Mouse (Mus musculus) olfactory bulb, adult 2 months (tissue): ENCODE results near the gene Gm29289. TPM values are rescaled to one million over a fixed set of nuclear protein-coding genes. Genes with fewer than 3 reads are reported as not detected.
"Not testable (repeated sequence)": the region's sequence is repeated elsewhere in the genome, so short reads cannot be mapped to it uniquely, and the experiment has no call there.

Experiments used
- H3K27ac ChIP-seq: fragments of 200-500 bp; 2 replicates; pipeline ENCODE4 v1.5.1; 2012; ENCODE audit warnings: low read depth, low read length; ENCODE audit not compliant: insufficient read depth
- H3K4me1 ChIP-seq: fragments of 200-500 bp; 2 replicates; pipeline ENCODE4 v1.6.1; 2012; ENCODE audit warnings: low read length; ENCODE audit not compliant: control insufficient read depth, insufficient read depth
- H3K4me3 ChIP-seq: fragments of 200-500 bp; 2 replicates; pipeline ENCODE4 v1.5.1; 2012; ENCODE audit warnings: mild to moderate bottlenecking, low read depth, low read length, moderate library complexity; ENCODE audit not compliant: insufficient read depth
- WGBS: fragments of 180-500 bp; shearing (Covaris S2); methylation state at CpG from one replicate; pipeline ENCODE4 v1.1.7; 2018; 5-methylcytosine and 5-hydroxymethylcytosine counted together
- polyA plus RNA-seq: library from polyadenylated mRNA; stranded (reverse); fragments of >200 nt; gene quantifications from 2 replicates; pipeline ENCODE4 v1.2.4, GENCODE M21; 2012; ENCODE audit warnings: low replicate concordance; ENCODE audit not compliant: missing spikeins, insufficient read depth, insufficient read length

Gene Gm29289
- polyA plus RNA-seq = not detected in 2 replicates

DNA sequence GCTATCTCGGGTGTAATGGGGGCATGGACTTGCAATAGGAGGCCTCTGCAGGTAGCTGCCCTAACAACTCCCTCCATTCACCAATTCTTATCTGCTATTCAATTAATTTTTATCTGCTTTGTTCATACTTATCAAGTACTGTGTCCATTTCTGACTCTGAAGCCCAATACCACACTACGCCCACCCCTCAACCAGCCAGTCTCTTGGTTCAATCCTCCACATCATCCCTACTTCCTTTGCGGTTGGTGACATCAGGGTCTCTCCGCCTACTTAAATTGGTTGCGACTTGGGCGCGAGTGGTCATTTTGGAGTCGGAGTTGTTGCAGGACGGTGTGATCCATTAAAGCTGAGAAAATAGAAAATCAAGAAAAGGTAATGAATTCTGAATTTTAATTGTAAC, at the start of gene Gm29289:
Gene Gm29289, plus strand, starts transcription at position 301 of the 400 bp plus-strand sequence.
- H3K4me3 ChIP-seq, H3K27ac ChIP-seq, H3K4me1 ChIP-seq: not testable (repeated sequence)
- no CpG with 5 or more reads among the region's 9 CpGs for WGBS

DNA sequence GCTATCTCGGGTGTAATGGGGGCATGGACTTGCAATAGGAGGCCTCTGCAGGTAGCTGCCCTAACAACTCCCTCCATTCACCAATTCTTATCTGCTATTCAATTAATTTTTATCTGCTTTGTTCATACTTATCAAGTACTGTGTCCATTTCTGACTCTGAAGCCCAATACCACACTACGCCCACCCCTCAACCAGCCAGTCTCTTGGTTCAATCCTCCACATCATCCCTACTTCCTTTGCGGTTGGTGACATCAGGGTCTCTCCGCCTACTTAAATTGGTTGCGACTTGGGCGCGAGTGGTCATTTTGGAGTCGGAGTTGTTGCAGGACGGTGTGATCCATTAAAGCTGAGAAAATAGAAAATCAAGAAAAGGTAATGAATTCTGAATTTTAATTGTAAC, 31.7 kb upstream of the Gm29289 start, which contains the start of gene Gm10352:
Gene Gm10352, plus strand, starts transcription at position 301 of the 400 bp plus-strand sequence.
- not testable (repeated sequence) for H3K4me1 ChIP-seq, H3K27ac ChIP-seq, H3K4me3 ChIP-seq
- WGBS = no CpG with 5 or more reads among the region's 9 CpGs

Other genes starting within 250 kb of the Gm29289 start
- gene H2al2b, start 211.9 kb upstream of the Gm29289 start, polyA plus RNA-seq = not detected in 2 replicates
- not detected in 2 replicates for gene Gm4064, start 136.4 kb upstream of the Gm29289 start, polyA plus RNA-seq
- not detected in 2 replicates for gene Rbmy, start 101.9 kb upstream of the Gm29289 start, polyA plus RNA-seq
- not detected in 2 replicates for gene Gm10256, start 101.9 kb upstream of the Gm29289 start, polyA plus RNA-seq
- not detected in 2 replicates for gene Gm10352, start 31.6 kb upstream of the Gm29289 start, polyA plus RNA-seq